Mouse (Mus musculus): ENCODE data around the gene Slc12a9. TPM values are rescaled to one million over a fixed set of nuclear protein-coding genes. Genes with fewer than 3 reads are reported as not detected.

The Slc12a9 gene
- polyA plus RNA-seq, 1 experiment from 2014 or later, result 12.6 TPM

- H3K9me3 ChIP-seq, result no peaks in the 10 kb centered on the region
- H3K4me1 ChIP-seq, result peaks cover 22% of the 10 kb centered on the region
- peaks cover 54% of the 10 kb centered on the region for H3K36me3 ChIP-seq (replicated peaks)
- H3K27ac ChIP-seq (replicated peaks), result no peak overlapping the region
- no peaks in the 10 kb centered on the region for H3K27me3 ChIP-seq (replicated peaks; ENCODE audit: low read depth, poor library complexity, severe bottlenecking)
- 84% methylated on average over 1 of the region's 1 CpGs for WGBS
- no peak overlapping the region for H3K4me3 ChIP-seq
- no peak for DNase-seq (ENCODE audit: low spot score)
Observed at GRCm38 (mm10) chr5:137318570-137318969, 14.8 kb downstream of the Slc12a9 start.

GRCm38 (mm10) chr5:137317361-137317760 is 16.0 kb downstream of the Slc12a9 start:
- no peaks in the 10 kb centered on the region for H3K9me3 ChIP-seq
- H3K27ac ChIP-seq (replicated peaks), result no peak overlapping the region
- peaks cover 34% of the 10 kb centered on the region for H3K4me1 ChIP-seq
- H3K4me3 ChIP-seq, result no peak overlapping the region
- H3K36me3 ChIP-seq (replicated peaks), result peaks cover 48% of the 10 kb centered on the region
- DNase-seq (ENCODE audit: low spot score), result no peak
- no peaks in the 10 kb centered on the region for H3K27me3 ChIP-seq (replicated peaks; ENCODE audit: low read depth, poor library complexity, severe bottlenecking)
- 92% methylated on average over 8 of the region's 8 CpGs for WGBS

- Histone ChIP-seq H3K4me1 (peaks cover 44% of the 10 kb centered on the region), H3K36me3 (replicated peaks) (peaks cover 48% of the 10 kb centered on the region), H3K9me3 (no peaks in the 10 kb centered on the region), H3K27ac (replicated peaks) (peak overlapping the region; percentile 95), H3K4me3 (peak overlapping the region; percentile 83), H3K27me3 (replicated peaks; ENCODE audit: low read depth, poor library complexity, severe bottlenecking) (no peaks in the 10 kb centered on the region)
- DNase-seq (ENCODE audit: low spot score), result peak; percentile 66
- WGBS, result 40% methylated on average over 30 of the region's 30 CpGs
Observed at GRCm38 (mm10) chr5:137315084-137315903, 18.1 kb downstream of the Slc12a9 start.

- Histone ChIP-seq H3K27me3 (replicated peaks; ENCODE audit: low read depth, poor library complexity, severe bottlenecking) (no peaks in the 10 kb centered on the region), H3K4me3 (peak within 1 kb of the TSS; percentile 83), H3K27ac (replicated peaks) (peak within 1 kb of the TSS; percentile 95), H3K9me3 (no peaks in the 10 kb centered on the region), H3K4me1 (peaks cover 44% of the 10 kb centered on the region), H3K36me3 (replicated peaks) (peaks cover 48% of the 10 kb centered on the region)
- whole genome bisulfite sequencing, result 12% methylated on average over 30 of the region's 30 CpGs
- peak; percentile 96 for DNase-seq (ENCODE audit: low spot score)
Observed at GRCm38 (mm10) chr5:137314193-137315083, 19.0 kb downstream of the Slc12a9 start, which contains the start of gene Trip6. Gene Trip6, minus strand, starts transcription at chr5:137314404.

- 0 out of 2 replicates have a peak, but pooled peaks cover 2% of the 10 kb centered on the region for H3K9me3 ChIP-seq
- H3K27ac ChIP-seq (replicated peaks), result peak overlapping the region; percentile 95
- no peaks in the 10 kb centered on the region for H3K27me3 ChIP-seq (replicated peaks; ENCODE audit: low read depth, poor library complexity, severe bottlenecking)
- H3K4me1 ChIP-seq, result peaks cover 44% of the 10 kb centered on the region
- 3% methylated on average over 22 of the region's 22 CpGs for WGBS
- DNase-seq (ENCODE audit: low spot score), result no peak
- H3K36me3 ChIP-seq (replicated peaks), result peaks cover 49% of the 10 kb centered on the region
- peak overlapping the region; percentile 83 for H3K4me3 ChIP-seq
Observed at GRCm38 (mm10) chr5:137313466-137314192, 19.8 kb downstream of the Slc12a9 start.

GRCm38 (mm10) chr5:137308356-137308755 is 25.0 kb downstream of the Slc12a9 start:
- 94% methylated on average over 4 of the region's 4 CpGs for WGBS
- peaks cover 73% of the 10 kb centered on the region for H3K36me3 ChIP-seq (replicated peaks)
- no peaks in the 10 kb centered on the region for H3K27me3 ChIP-seq (replicated peaks; ENCODE audit: low read depth, poor library complexity, severe bottlenecking)
- H3K4me1 ChIP-seq, result peaks cover 57% of the 10 kb centered on the region
- peak overlapping the region; percentile 92 for H3K4me3 ChIP-seq
- DNase-seq (ENCODE audit: low spot score), result no peak
- 0 out of 2 replicates have a peak, but pooled peaks cover 5% of the 10 kb centered on the region for H3K9me3 ChIP-seq
- peak overlapping the region; percentile 95 for H3K27ac ChIP-seq (replicated peaks)

GRCm38 (mm10) chr5:137307071-137307912 is 26.1 kb downstream of the Slc12a9 start, which contains the start of gene Srrt:
Gene Srrt, minus strand, starts transcription at chr5:137307674.
- DNase-seq (ENCODE audit: low spot score), result peak; percentile 94
- Histone ChIP-seq H3K4me3 (peak within 1 kb of the TSS; percentile 92), H3K27ac (replicated peaks) (peak within 1 kb of the TSS; percentile 95), H3K4me1 (peaks cover 47% of the 10 kb centered on the region), H3K36me3 (replicated peaks) (peaks cover 79% of the 10 kb centered on the region), H3K9me3 (0 out of 2 replicates have a peak, but pooled peaks cover 5% of the 10 kb centered on the region), H3K27me3 (replicated peaks; ENCODE audit: low read depth, poor library complexity, severe bottlenecking) (no peaks in the 10 kb centered on the region)
- WGBS, result under 1% methylated on average over 72 of the region's 72 CpGs

GRCm38 (mm10) chr5:137306439-137307005 is 26.9 kb downstream of the Slc12a9 start:
- no peak for DNase-seq (ENCODE audit: low spot score)
- WGBS, result 18% methylated on average over 12 of the region's 12 CpGs
- Histone ChIP-seq H3K27ac (replicated peaks) (peak overlapping the region; percentile 95), H3K27me3 (replicated peaks; ENCODE audit: low read depth, poor library complexity, severe bottlenecking) (no peaks in the 10 kb centered on the region), H3K9me3 (0 out of 2 replicates have a peak, but pooled peaks cover 5% of the 10 kb centered on the region), H3K4me3 (peak overlapping the region; percentile 92), H3K36me3 (replicated peaks) (peaks cover 79% of the 10 kb centered on the region), H3K4me1 (peaks cover 39% of the 10 kb centered on the region)

- DNase-seq (ENCODE audit: low spot score), result no peak
- peaks cover 38% of the 10 kb centered on the region for H3K4me1 ChIP-seq
- H3K27ac ChIP-seq (replicated peaks), result no peak overlapping the region
- peaks cover 79% of the 10 kb centered on the region for H3K36me3 ChIP-seq (replicated peaks)
- WGBS, result 84% methylated on average over 3 of the region's 3 CpGs
- H3K27me3 ChIP-seq (replicated peaks; ENCODE audit: low read depth, poor library complexity, severe bottlenecking), result no peaks in the 10 kb centered on the region
- H3K9me3 ChIP-seq, result 0 out of 2 replicates have a peak, but pooled peaks cover 5% of the 10 kb centered on the region
- peak overlapping the region; percentile 92 for H3K4me3 ChIP-seq
Observed at GRCm38 (mm10) chr5:137305822-137306221, 27.6 kb downstream of the Slc12a9 start.

- Histone ChIP-seq H3K4me1 (peaks cover 38% of the 10 kb centered on the region), H3K27me3 (replicated peaks; ENCODE audit: low read depth, poor library complexity, severe bottlenecking) (no peaks in the 10 kb centered on the region), H3K9me3 (0 out of 2 replicates have a peak, but pooled peaks cover 5% of the 10 kb centered on the region), H3K36me3 (replicated peaks) (peaks cover 79% of the 10 kb centered on the region), H3K27ac (replicated peaks) (no peak overlapping the region), H3K4me3 (peak overlapping the region; percentile 92)
- WGBS, result 72% methylated on average over 4 of the region's 4 CpGs
- DNase-seq (ENCODE audit: low spot score), result no peak
Observed at GRCm38 (mm10) chr5:137304816-137305215, 28.6 kb downstream of the Slc12a9 start.

- DNase-seq (ENCODE audit: low spot score), result no peak
- Histone ChIP-seq H3K9me3 (0 out of 2 replicates have a peak, but pooled peaks cover 5% of the 10 kb centered on the region), H3K27me3 (replicated peaks; ENCODE audit: low read depth, poor library complexity, severe bottlenecking) (no peaks in the 10 kb centered on the region), H3K27ac (replicated peaks) (no peak overlapping the region), H3K36me3 (replicated peaks) (peaks cover 79% of the 10 kb centered on the region), H3K4me3 (peak overlapping the region; percentile 19; the same call in 1 of the 2 replicates), H3K4me1 (peaks cover 38% of the 10 kb centered on the region)
- WGBS, result 93% methylated on average over 3 of the region's 3 CpGs
Observed at GRCm38 (mm10) chr5:137304165-137304564, 29.2 kb downstream of the Slc12a9 start.
